Mouse (Mus musculus) megakaryocyte, embryonic 14.5 days (primary cell): ENCODE measurements at regions not wholly inside any gene's neighbourhood (a gene's known extent, or its start where the extent isn't known, plus 50 kb on each side); places are given as distances from the start of the nearest gene placed in this dataset.

Source experiments
- H3K27me3 ChIP-seq: replicated peaks from 2 replicates; pipeline ENCODE3; 2012; ENCODE audit warnings: inconsistent platforms
- H3K36me3 ChIP-seq: replicated peaks from 2 replicates; pipeline ENCODE3; 2012; ENCODE audit warnings: low read length, inconsistent platforms, mixed read lengths
- H3K4me1 ChIP-seq: 2 replicates; pipeline ENCODE4 v1.6.1; 2012; ENCODE audit warnings: inconsistent platforms
- H3K4me3 ChIP-seq: replicated peaks from 2 replicates; pipeline ENCODE3; 2012; ENCODE audit warnings: moderate library complexity, mild to moderate bottlenecking, inconsistent platforms
- H3K9me3 ChIP-seq: 2 replicates; pipeline ENCODE4 v1.6.1; 2012; ENCODE audit warnings: inconsistent platforms
- FLI1 ChIP-seq: IDR thresholded peaks from 2 replicates; pipeline ENCODE4 v1.6.1; 2012; ENCODE audit warnings: low read length, inconsistent platforms, mixed read lengths
- GATA1 ChIP-seq: IDR thresholded peaks from 3 replicates; pipeline ENCODE4 v1.6.1; 2012; ENCODE audit warnings: mixed read lengths, low read length, inconsistent platforms, borderline replicate concordance

GRCm38 (mm10) chr1:88949911-88950310 is 120.3 kb upstream of the Sh3bp4 start:
- Histone ChIP-seq H3K27me3 (no peaks in the 10 kb centered on the region), H3K4me3 (no peak overlapping the region), H3K4me1 (no peaks in the 10 kb centered on the region), H3K9me3 (peaks cover 28% of the 10 kb centered on the region), H3K36me3 (no peaks in the 10 kb centered on the region)
- no peak for TF ChIP-seq FLI1
- TF ChIP-seq GATA1 = no peak

- Histone ChIP-seq H3K4me3 (no peak overlapping the region), H3K27me3 (no peaks in the 10 kb centered on the region), H3K9me3 (peaks cover 17% of the 10 kb centered on the region), H3K4me1 (no peaks in the 10 kb centered on the region), H3K36me3 (no peaks in the 10 kb centered on the region)
- TF ChIP-seq FLI1 (no peak), GATA1 (no peak)
Observed at GRCm38 (mm10) chr1:88953516-88953915, 116.7 kb upstream of the Sh3bp4 start.

- no peaks in the 10 kb centered on the region for H3K27me3 ChIP-seq
- peaks cover 5% of the 10 kb centered on the region; the same call in 1 of the 2 replicates for H3K9me3 ChIP-seq
- TF ChIP-seq GATA1 (no peak), FLI1 (no peak)
- H3K4me3 ChIP-seq = no peak overlapping the region
- no peaks in the 10 kb centered on the region for H3K4me1 ChIP-seq
- no peaks in the 10 kb centered on the region for H3K36me3 ChIP-seq
Observed at GRCm38 (mm10) chr1:88954784-88955183, 115.4 kb upstream of the Sh3bp4 start.

GRCm38 (mm10) chr1:88957061-88957460 is 113.2 kb upstream of the Sh3bp4 start:
- Histone ChIP-seq H3K27me3 (no peaks in the 10 kb centered on the region), H3K9me3 (peaks cover 3% of the 10 kb centered on the region; the same call in 1 of the 2 replicates), H3K4me3 (no peak overlapping the region), H3K4me1 (no peaks in the 10 kb centered on the region), H3K36me3 (no peaks in the 10 kb centered on the region)
- TF ChIP-seq GATA1 (no peak), FLI1 (no peak)

- Histone ChIP-seq H3K36me3 (no peaks in the 10 kb centered on the region), H3K4me3 (no peak overlapping the region), H3K27me3 (no peaks in the 10 kb centered on the region), H3K9me3 (peaks cover 5% of the 10 kb centered on the region; the same call in 1 of the 2 replicates), H3K4me1 (no peaks in the 10 kb centered on the region)
- TF ChIP-seq GATA1 (no peak), FLI1 (no peak)
Observed at GRCm38 (mm10) chr1:88959715-88960114, 110.5 kb upstream of the Sh3bp4 start.

- H3K4me1 ChIP-seq = no peaks in the 10 kb centered on the region
- TF ChIP-seq FLI1 (no peak), GATA1 (no peak)
- H3K4me3 ChIP-seq = no peak overlapping the region
- H3K9me3 ChIP-seq = peaks cover 5% of the 10 kb centered on the region; the same call in 1 of the 2 replicates
- no peaks in the 10 kb centered on the region for H3K36me3 ChIP-seq
- no peaks in the 10 kb centered on the region for H3K27me3 ChIP-seq
Observed at GRCm38 (mm10) chr1:88960142-88960541, 110.1 kb upstream of the Sh3bp4 start.

- Histone ChIP-seq H3K9me3 (peaks cover 5% of the 10 kb centered on the region; the same call in 1 of the 2 replicates), H3K4me1 (no peaks in the 10 kb centered on the region), H3K27me3 (no peaks in the 10 kb centered on the region), H3K36me3 (no peaks in the 10 kb centered on the region), H3K4me3 (no peak overlapping the region)
- TF ChIP-seq FLI1 = no peak
- TF ChIP-seq GATA1 = no peak
Observed at GRCm38 (mm10) chr1:88964045-88964747, 106.0 kb upstream of the Sh3bp4 start.

- TF ChIP-seq FLI1 (no peak), GATA1 (no peak)
- Histone ChIP-seq H3K4me3 (no peak overlapping the region), H3K9me3 (peaks cover 5% of the 10 kb centered on the region; the same call in 1 of the 2 replicates)
Observed at GRCm38 (mm10) chr1:88966416-88966815, 103.8 kb upstream of the Sh3bp4 start.

GRCm38 (mm10) chr1:88968142-88968541 is 102.1 kb upstream of the Sh3bp4 start:
- Histone ChIP-seq H3K9me3 (peaks cover 5% of the 10 kb centered on the region; the same call in 1 of the 2 replicates), H3K36me3 (no peaks in the 10 kb centered on the region), H3K4me3 (no peak overlapping the region), H3K4me1 (no peaks in the 10 kb centered on the region), H3K27me3 (no peaks in the 10 kb centered on the region)
- no peak for TF ChIP-seq GATA1
- no peak for TF ChIP-seq FLI1

More at GRCm38 (mm10) chr1:88966416-88966815, 103.8 kb upstream of the Sh3bp4 start:
- Histone ChIP-seq H3K36me3 (no peaks in the 10 kb centered on the region), H3K27me3 (no peaks in the 10 kb centered on the region), H3K4me1 (no peaks in the 10 kb centered on the region)

GRCm38 (mm10) chr1:88969016-88969415 is 101.2 kb upstream of the Sh3bp4 start:
- Histone ChIP-seq H3K4me1 (no peaks in the 10 kb centered on the region), H3K27me3 (no peaks in the 10 kb centered on the region), H3K9me3 (peaks cover 3% of the 10 kb centered on the region; the same call in 1 of the 2 replicates), H3K4me3 (no peak overlapping the region), H3K36me3 (no peaks in the 10 kb centered on the region)
- TF ChIP-seq FLI1 (no peak), GATA1 (no peak)
